Mouse (Mus musculus) left cerebral cortex, postnatal 25 days (tissue): ENCODE results near the gene Bahcc1. TPM values are rescaled to one million over a fixed set of nuclear protein-coding genes. Genes with fewer than 3 reads are reported as not detected.

ENCODE experiments used
- DNase-seq, 2 experiments: peaks; one replicate each; pipeline ENCODE4 v3.0.0; 2022; ENCODE audit warnings: low spot score in 2 of 2, mixed read lengths in 1 of 2
- intact Hi-C: fragments of 180-260 bp; cut with DNase I; formaldehyde crosslinking; loops from one replicate; pipeline ENCODE4 v1.15.1; 2025
- total RNA-seq, 2 experiments: library from RNA; stranded (reverse); gene quantifications; 2 replicates each; pipeline ENCODE4 v1.2.3; 2021

Bahcc1 gene
- 10 to 100 TPM; 16.3 to 21.9 TPM for total RNA-seq

DNA sequence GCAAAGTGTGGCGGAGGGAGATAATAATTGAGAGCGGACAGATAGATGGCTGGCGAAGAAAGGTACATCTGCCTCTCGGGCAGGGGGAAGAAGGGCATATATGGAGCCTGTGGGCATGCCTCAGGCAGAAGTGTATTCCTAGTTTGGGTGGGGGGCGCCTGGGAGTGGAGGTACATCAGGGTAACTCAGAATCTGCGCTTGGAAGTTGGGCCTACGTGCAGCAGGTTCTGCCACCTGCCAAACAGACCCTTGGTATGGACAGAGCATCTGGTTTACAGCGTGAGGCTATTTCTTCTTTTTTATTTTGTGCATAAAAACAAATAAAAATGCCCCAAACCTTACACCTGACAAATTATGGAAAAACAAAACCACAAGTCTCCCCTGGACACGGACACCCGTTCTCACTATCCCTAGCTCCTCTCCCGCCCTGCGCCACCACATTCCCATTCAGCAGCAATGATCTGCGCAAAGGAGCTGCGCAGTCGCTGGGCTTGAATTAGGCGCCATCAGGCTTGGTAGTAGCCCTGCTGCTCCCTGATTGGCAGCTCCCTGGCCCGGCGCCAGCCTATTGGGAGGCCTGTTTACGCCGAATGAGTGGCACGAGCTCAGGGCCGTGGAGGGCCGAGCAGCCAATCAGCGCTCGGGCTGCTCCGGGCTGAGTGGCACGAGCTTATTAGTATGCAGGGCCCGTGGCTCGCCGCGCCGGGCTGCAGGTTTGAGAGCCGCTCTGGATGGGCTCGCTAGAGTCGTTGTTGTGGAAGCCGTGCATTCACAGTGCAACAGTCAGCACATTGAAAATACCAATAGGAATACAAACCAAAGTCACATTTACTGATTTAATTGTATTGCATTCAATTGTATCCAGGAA, at the start of gene Bahcc1:
Bahcc1 (plus strand) TSS at position 718 of the 868 bp plus-strand sequence.
- intact Hi-C loops = loop anchor here (2.0 kb wide), 1 partner anchor 116 kb away; the partner anchor contains the start of gene Actg1
- peak; percentile 100 for DNase-seq

DNA sequence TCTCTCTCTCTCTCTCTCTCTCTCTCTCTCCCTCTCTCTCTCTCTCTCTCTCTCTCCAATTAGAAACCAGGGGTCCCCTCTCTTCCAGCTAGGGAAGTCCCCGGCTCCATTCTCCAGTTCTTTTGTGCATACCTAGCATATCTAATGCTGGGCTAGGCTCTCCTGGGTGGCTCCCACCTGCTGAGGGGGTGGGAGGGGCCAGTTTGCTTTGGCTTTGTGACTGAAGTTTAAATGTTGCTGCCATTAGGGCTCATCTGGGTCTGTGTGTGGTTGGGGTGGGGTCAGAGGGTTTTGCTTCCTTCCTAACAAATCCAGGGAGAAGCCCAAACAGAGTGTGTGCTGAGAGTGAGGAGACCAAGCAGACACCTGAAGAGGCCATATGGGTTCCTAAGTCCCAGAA, 49.6 kb upstream of the Bahcc1 start:
- no peak for DNase-seq
- intact Hi-C loops = no loop called here

DNA sequence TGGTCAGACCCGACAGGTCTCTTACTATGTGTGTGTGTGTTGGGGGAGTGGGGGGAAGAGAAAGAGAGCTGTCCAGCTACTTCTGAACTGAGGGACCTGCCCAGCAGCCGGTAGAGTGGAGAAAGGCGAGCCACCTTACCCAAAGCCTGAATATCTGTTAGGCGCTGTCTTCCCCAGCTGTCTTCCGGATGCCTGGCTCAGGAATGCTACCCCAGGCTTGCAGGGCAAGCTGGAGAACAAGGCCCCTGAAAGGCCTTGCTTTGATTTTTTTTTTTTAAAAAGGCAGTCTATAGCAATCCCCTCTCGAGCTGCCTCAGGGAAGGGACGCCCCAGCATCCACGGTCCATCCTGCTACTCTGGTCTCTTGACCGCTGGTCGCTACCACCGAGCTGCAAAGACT, 49.0 kb upstream of the Bahcc1 start:
- DNase-seq = no peak
- intact Hi-C loops = no loop called here

DNA sequence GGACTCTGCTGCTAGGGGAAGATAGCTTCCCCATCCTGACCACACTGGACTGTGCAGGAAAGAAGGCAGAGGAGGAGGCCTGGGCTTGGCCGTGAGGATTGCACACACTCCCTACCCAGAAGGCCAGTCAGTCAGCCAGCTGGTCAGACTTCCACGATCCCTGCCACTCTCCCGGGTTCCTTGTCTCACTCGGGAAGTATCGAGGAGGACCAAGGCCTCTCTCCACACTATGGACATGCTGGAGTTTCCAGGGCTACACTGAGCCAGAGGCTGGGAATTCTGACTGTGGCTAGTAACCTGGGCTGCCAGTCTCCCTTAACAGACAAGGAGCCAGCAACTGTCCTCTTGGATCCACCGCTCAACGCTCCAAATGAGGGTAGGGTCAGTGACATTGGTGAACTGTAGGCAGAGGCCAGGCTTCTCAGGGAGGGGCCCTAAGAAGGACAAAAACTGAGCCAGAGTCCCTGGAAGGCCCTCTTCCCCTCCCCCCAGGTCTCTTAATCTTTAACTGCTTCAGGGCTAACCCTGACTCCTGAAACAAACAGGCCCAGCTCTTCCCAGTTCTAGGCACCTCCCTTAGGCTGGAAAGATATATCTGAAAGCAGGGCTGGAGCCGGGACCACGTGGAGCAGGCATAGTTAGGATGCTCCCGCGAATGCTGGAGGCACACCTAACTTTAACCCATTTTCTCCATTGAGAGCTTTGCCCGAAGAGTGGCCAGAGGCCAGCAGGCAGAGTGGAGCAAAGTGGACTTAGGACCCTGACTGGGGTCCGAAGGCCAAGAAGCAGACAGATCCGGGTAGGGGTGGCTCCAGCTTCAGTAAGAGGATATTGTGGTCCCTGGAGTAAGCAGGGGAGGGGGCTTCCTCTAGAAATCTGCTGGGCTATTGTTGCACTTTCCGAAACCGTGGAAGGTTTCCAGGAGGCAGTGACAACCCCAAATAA, 48.1 kb upstream of the Bahcc1 start:
- DNase-seq = no peak
- intact Hi-C loops = no loop called here

DNA sequence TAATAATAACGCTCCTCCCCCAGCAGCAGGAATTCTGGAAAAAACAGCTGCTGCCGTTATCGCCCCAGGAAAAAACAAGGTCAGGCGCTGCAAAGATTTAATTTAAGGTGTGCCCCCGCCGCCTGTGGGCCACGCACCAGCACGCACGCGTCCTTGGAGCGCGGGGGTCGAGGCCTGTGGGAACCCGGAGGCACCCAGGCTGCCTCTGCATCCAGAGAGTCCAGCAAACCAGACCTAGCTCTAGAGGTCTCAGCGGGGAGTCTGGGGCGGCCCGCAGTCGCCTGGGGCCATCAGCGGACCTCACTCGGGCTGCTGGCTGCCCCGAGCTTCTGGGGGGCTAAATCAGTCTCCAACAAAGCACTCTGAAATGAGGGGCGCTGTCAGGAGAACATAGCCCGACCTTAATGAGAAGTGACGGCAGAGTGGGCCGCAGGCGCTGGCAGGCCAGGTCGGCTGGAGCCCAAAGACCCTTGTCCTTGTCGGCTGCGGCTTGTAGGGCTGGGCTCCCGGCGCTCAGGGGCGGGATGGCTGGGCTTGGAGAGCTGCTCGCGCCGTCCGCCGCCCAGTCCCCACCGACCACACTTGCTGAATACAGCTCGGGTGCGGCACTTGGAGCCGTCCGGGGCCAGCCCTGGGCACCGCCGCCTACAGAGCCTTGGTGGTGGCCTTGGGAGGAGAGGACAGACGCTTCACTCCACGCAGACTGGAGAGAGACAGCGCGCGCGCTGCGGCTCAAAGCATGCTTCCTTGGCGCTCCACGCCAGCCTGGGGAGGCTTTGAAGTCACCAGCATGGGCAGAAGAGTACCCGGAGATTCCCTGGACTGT, 47.2 kb upstream of the Bahcc1 start:
- DNase-seq = peak; percentile 27 to 57
- intact Hi-C loops = loop anchor here (1.0 to 2.0 kb wide), 2 partner anchors 45 to 121 kb away; no protein-coding TSS in a partner anchor

DNA sequence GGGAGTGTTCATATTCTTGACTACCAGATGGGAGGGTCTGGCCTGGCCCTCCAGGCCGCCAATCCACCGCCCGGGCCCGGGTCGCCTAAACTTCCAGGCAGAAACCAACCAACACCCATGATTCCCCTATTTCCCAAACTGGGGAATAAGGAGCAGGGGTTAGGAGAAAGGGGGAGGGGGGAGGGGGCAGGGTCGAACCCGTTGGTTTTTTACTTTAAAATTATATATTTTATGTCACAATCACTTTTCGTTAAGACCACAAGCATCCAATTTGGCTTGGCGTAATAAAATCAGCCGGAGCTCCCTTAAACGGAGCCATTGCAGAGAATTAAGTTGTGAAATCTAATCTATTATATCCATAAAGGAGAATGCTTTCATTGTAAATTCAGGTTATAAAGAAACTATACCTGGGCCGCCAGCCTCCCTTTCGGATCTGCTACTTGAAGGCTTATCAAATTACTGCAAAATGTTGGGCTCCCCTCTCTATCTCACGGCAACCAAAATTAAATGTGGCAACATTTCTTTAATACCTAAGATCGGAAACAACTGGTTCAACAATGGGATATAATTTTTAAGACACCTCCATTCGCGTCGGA, 46.5 kb upstream of the Bahcc1 start:
- no peak for DNase-seq
- intact Hi-C loops = loop anchor here (1.0 to 2.0 kb wide), 2 partner anchors 44 to 121 kb away; no protein-coding TSS in a partner anchor

DNA sequence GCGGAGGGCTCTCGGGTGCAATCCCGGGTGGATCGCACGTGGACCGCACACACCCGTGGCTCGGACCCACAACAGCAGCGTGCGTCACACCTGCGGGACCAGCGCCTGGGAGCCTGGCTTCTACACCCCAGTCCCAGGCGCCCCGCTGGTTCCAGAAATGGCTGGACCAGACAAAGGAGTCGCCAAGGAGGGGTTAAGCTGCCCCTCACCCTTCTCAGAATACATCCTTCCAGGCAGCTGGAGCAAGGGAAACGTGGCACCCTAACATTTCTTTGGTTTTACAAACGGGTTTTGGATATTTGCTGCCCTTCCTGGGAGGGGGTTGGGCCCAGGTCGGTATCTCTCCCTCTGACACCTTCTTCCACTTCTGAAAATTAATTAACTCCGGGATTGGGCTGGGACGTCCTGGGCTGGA, 45.9 kb upstream of the Bahcc1 start:
- intact Hi-C loops = loop anchor here (1.0 to 2.0 kb wide), 2 partner anchors 43 to 120 kb away; no protein-coding TSS in a partner anchor
- DNase-seq = peak in 1 of 2 experiments; percentile 13

DNA sequence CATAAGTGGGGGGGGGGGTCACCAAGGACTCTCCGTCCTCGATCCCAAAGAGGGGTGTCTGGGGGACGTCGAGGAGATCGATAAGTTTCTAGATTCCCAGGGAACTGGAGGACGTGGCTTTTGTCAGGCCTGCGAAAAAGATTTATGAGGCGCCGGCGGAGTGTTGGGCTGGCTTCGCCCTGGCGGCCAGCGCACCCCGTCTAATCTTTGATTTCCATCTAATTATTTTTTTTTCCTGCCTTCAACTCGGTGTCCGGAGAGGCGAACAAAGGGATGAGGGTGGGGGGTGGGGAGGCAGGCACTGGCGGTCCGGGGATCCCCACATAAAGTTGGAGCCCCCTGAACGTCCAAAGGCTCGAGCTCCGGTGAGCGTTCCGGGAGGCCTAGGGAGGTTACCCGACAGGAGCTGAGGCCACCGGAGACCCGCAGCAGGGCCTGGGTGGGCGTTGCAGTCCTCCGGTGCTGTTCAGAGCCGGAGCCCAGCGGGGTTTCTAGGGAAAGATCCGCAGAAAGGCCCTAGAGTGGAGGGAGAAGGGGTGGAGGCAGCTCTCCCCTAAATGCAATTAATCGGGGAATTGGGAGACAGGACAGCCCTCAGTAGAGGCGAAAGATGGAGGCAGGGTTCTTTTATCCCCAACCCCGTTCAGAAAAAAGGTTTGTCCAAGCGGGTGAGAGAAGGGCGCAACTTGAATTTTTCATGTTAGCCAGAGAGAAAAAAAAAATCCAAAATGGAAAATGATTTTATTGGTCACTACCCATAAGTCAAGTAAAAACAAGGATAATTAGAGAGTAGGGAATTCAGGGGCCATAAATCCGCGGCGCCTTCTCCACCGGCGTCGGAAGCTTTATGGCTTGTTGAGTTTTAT, 45.3 kb upstream of the Bahcc1 start:
- DNase-seq = peak in 1 of 2 experiments; percentile 21
- intact Hi-C loops = loop anchor here (1.0 to 2.0 kb wide), 2 partner anchors 49 to 119 kb away; no protein-coding TSS in a partner anchor

DNA sequence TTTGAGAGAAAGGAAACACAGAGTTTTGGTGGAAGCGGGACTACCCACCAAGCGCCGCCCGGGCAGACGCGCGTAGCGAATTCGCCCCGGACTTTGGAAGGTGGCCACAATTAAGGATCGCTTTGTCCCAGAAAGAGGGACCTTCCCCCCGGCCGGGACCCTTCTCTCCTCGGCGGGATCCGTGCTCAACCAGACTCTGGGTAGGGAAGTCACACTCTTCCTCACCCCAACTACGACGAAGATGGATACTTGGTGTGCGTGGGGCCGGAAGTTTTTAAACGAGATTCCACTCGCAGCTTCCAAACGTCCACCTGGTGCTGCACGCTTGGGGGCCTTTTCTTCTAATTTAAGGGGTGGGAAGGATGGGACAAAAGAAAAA, 44.7 kb upstream of the Bahcc1 start:
- intact Hi-C loops = loop anchor here (1.0 kb wide), 1 partner anchor 48 kb away; no protein-coding TSS in a partner anchor
- peak; percentile 29 to 45 for DNase-seq

DNA sequence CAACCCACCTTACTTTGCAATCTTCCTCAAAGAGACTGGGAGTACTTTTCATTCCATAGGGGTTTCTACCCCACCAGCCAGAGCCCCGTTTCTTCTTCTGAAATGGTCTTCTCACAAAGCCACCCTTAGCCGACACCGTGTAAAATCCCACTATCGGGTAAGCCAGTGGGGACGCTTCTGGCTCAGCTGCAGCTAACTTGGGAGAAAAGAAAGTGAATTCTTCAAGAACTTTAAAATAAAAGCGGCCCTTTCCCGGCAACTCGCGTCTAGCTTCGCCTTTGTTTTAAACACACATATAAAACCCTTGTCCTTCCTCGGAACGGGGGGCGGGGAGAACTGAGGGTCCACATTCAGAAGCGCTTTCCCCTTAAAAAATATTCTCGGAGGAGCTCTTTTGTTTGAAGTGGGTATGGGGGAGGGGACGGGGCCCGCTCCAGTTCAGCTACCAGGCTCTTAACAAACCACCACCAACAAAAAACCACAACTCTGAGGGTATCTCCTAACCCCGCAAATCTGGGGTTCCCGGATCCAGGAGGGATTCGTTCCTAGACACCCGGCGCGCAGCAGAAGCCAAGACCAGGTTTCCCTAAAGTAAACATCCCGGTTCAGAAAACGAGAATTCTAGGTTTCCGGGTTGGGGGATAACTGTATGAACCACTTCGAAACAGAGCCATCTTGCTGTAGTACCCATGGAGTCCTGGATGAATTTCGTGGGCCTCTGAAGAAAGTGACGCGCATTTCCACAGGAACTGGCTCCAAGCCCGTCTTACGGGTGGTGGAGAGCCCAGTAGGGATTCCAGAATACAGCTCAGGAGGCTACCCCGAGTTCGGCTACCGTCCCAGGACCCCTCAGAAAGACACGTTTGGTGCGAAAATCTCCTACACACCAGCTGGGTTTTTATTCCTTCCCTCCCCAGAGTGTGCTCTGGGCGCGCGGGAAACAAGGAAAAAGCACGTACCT, 44.0 kb upstream of the Bahcc1 start:
- intact Hi-C loops = loop anchor here (1.0 kb wide), 1 partner anchor 48 kb away; no protein-coding TSS in a partner anchor

DNA sequence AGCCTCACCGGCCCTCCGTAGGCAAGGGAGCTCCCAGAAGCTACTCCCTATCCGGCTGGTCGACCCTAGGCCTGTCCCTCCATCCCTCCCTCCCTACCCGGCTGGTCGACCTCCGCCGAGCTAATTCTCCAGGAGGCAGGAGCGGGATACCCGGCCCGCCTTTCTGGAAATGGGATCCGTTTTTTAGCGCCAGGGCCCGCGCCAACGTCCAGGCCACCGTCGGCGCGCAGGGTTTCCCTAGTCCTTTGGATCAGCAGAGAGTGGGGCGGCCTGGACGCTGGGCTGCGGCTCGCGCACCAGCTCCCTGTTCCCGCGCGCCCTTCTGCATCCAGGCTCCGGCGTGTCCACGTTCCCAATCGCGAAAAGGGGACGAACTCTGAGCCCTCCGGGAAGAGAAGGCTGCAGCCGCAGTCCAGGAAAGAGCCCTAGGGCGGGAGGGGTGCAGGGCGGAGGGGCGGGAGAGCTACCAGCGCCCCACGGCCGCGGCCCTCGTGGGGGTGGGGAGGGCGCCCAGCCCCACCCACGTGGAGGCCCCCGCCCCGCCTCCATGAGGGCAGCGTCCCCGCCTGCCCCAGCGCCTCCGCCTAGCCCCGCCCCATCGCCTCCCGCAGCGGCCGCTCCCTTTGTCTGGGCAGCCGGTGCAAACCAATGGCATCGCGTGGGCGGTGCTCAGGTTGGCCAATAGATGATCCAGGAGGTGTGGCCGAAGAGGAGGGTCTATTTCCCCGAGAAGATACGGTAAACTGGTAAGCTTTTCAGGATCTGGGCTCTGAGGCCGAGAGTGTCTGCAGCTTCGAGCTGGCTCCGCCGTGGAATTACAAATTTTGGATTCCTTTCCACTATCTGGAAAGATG, 43.1 kb upstream of the Bahcc1 start:
- intact Hi-C loops = loop anchor here (2.0 kb wide), 1 partner anchor 159 kb away; the partner anchor contains the start of gene Actg1
- DNase-seq = peak; percentile 99

More for the DNA sequence above, 44.0 kb upstream of the Bahcc1 start:
- DNase-seq = peak; percentile 49 to 57

DNA sequence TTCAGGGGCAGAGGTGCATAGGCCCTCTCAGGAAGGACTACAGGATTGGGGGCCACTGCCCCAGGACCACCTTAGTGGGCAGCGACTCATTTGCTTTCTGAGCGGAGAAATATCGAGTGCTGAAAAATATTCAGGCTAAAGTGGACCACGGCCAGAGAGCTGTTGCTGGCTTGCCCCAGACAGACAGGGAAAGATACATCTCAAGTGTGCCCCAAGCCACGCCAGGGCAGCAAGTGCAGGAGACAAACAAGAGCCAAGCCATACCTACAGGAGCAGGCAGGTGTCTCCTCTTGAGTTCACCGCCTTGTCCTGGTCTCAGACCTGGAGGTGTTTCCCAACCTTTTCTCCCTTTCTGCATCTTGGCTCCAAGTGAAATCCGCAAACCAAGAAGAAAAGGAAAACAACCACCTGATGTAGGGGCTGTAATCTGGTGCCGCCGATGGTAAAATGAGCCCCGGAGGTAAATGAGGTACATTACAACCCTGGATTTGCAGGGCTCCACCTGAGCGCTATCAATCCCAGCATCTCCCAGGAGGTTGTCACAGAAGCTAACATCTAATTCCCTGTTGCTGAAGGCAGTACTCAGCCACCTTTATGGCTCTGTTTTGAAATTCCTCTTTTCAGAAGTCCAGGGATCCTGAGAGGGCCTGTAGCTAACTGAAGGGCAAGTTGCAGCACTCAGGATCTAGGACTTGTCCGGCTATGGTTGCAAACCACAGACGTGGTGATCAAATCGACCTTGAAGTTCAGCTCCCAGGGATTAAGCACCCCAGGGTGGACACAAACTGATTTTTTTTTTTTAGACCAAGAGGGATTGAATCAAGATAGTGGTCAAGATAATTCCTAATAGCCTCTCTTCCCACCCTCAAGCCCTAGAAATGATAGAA, 42.0 kb upstream of the Bahcc1 start:
- intact Hi-C loops = loop anchor here (2.0 kb wide), 1 partner anchor 158 kb away; the partner anchor contains the start of gene Actg1
- DNase-seq = no peak

DNA sequence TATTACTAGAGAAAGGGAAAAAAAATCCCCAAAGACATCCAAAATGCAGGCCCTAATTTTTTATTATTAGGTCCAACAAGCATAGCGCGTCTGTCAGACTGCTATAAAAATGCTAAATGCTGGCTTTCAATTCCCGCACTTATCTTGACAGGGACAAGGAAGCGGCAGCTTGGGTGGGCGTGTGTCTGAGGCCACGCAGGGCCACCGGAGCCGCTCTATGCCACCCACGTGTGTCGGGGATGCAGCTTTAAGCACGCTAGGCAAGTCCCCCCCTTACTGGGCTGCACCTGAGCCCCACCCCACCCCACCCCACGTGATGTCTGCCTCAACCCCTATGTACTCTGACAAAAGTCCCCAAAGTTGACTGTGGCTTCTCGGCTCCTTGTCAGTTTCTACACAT, 33.9 kb upstream of the Bahcc1 start:
- DNase-seq = no peak
- intact Hi-C loops = no loop called here

DNA sequence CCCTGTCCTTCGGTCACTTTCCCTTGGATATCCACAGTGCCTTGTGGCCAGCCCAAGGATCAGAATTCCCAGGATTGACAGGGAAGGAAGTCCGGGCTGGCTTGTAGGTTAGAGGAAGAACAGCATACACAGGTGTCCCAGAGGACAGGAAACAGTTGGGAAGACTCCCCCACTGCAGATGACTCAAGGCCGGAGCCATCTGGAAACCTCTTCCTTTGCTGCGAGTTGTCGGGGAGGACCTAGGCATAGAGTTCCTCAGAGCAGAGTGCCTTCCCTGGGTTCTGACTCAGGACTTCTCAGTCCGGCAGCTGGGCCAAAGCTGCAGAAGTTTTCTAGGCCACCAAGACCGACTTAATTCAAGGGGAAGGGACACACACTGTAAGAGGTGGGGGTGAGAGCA, 33.0 kb upstream of the Bahcc1 start:
- DNase-seq = peak in 1 of 2 experiments; percentile 61
- intact Hi-C loops = no loop called here

DNA sequence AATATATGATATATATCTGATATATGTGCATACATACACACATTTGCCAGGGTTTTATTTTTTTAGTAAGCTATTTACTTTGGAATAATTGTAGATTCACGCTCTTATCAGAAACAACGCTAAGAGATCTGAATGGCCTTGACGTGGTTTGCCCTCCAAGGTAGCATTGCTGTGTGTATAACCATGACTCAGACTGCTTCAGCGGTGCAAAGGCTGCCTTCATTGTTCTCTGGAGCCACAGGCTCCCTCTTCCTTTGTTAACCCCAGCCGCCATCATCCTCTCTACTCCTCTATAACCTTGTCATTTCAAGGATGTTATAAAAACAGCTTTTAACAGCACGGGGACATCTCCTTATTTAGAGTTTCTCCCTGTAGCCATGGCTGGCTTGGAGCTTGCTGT, 32.1 kb upstream of the Bahcc1 start:
- DNase-seq = no peak
- intact Hi-C loops = no loop called here
